Mouse (Mus musculus): ENCODE results near the gene Atp5s.

DNA sequence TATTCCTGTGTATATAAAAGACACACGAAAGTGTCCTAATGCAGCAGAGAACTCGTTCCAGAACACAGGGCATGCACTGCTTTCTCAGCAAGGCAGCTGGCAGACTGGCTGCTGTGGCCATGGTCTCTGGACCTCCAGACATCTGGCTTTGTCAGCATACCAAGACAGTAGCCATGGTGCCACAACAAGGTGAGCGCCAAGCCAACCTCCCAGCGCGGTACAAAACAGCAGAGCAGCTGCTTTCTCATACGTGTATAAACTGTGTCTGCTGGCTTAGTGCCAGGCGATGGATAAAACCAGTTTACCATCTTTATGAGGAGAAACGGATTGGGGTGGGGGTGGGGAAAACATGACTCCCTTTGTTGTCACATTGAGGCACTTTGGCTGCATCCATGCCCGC, 40.8 kb downstream of the Atp5s start:
- TF ChIP-seq POLR2A (IDR thresholded peaks at IDR 0.05; ENCODE audit: extremely low read depth, insufficient read depth, low read length) (no peak), CTCF (IDR thresholded peaks at IDR 0.05; ENCODE audit: low read depth, low read length) (no peak)

Measured in liver, adult 2 months (tissue).